Mouse (Mus musculus) megakaryocyte, adult 5-6 weeks (primary cell): ENCODE results near the gene Lpp. TPM values are rescaled to one million over a fixed set of nuclear protein-coding genes. Genes with fewer than 3 reads are reported as not detected.

Experiments used
- ATAC-seq: 2 replicates; pipeline ENCODE4 v1.8.0; 2016; ENCODE audit warnings: mild to moderate bottlenecking, inconsistent platforms; ENCODE audit not compliant: poor library complexity, severe bottlenecking
- total RNA-seq, 2 experiments: library from RNA; stranded (forward) in 1 of 2; stranded (reverse) in 1 of 2; fragments of 153-499, 151-499 nt in 1 of 2; fragments of 221-1000, 200-1000 nt in 1 of 2; gene quantifications; 2 replicates each; pipeline versions ENCODE4 v1.2.3 to v1.2.4; 2015 to 2017

The Lpp gene
- total RNA-seq, 2 experiments from 2014 or later = 3.1 to 5.1 TPM

DNA sequence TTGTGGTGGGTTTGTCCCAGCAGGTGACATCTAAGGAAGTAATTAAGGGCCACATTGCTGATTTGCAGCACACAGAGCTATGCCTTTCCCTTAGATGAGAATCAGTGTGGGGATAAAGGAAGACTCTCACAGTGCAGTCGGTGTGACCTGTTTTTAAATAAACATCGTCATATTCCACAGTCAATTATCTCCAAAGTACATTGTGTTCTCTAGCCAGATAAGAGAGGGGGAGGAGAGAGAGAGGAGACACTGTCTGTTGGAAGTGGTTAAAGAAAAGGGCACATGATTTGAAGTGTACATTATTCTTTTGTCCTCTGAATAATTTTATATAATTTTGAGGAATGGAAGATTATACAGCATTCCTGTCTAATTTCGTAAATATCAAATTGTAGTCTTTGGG, 388.6 kb downstream of the Lpp start:
- ATAC-seq = no peak

DNA sequence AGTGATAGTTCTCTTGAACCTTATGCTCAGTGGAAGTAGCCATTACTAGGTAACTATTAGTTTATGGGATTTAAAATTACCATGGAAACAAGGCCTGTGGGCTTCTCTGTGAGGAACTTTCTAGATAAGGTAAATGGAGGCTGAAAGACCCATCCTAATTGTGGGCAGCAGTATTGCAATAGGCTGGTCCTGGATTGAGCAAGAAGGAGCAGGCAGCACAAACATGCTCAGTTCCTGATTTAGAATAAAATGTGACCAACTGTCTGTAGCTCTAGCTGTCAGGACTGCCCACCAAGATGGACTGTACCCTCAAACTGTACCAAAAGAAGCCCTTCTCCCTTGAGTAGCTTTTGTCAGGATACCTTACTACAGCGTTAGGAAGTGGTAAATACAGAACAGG, 392.3 kb downstream of the Lpp start:
- ATAC-seq = peak; percentile 77

- no peak for ATAC-seq
Observed at GRCm38 (mm10) chr16:24788973-24789372, 395.7 kb downstream of the Lpp start.

DNA sequence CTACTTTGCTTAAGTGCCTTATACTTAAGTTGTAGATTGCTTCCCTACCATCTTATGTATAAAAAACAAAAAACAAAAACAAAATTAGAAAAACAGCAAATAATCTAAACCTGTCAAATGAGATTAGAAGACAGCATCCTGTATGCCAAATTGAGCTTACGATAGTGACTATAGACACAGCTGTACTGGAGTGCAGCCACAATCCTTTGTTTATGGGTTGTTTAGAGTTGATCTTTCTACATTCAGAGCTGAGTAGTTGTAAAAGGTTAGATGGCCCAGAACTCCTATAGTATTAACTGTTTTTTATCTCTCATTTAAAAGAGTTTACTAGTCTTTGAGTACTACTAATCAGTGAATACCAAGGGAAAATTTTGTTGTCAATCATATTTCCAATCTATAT, 398.1 kb downstream of the Lpp start:
- ATAC-seq = no peak

DNA sequence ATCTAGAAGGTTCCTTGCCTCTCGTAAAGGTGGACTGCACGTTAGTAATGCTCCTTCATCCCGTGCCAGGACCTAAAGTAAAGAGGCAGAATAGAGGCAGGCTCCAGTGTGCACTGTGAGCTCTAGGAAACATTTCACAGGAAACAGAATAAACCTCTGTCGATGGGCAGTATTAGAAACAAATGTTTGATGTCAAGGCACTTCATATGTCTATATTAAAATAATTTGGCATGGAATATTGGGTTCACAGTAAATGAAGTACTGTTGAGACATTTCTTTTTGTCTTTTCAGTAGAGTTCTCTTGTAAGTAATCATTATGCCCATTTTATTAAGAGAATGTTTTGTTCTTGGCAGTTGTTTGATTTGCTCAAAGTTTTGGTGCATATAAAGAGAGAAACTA, 398.7 kb downstream of the Lpp start:
- ATAC-seq = no peak

DNA sequence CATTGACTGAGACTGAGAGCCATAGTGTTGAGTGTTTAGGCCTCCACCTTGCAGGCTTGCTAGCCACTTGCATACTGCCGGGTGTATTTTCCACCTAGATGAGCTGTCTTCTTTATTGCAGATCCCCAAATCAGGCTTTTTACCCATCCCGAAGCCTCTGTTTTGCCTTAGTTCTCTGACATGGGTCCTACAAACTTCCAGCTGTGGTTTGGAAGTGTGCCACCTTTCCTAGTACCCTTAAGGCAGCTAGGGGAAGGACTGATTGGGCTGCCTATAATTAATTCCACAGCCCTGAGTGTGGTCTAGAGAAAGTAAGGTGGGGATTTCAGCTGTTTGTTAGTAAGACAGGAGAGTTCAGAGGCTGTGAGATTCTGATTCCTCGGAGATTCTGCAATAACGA, 399.5 kb downstream of the Lpp start:
- ATAC-seq = no peak

GRCm38 (mm10) chr16:24794665-24795064, 401.4 kb downstream of the Lpp start:
- ATAC-seq = no peak

DNA sequence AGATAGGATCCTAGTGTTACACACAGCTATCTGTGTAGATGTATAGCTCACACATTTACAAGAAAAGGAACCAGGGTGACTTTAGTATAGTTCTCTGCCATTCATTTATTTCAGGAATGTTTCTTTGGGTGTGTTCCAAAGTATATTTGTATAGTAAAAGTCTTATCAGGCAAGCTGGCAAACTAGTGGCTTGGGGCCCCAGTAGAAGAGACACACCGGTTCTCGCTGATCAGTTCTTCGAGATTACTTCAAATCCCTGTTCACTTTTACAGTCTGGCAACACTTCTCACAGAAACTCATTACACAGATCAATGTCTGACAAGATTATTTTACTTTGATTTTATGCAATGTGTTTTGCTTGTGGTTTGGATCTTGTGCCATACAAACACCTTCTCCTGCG, 408.0 kb downstream of the Lpp start:
- no peak for ATAC-seq

- no peak for ATAC-seq
Observed at GRCm38 (mm10) chr16:24801780-24802179, 408.5 kb downstream of the Lpp start.

GRCm38 (mm10) chr16:24806093-24806492, 412.8 kb downstream of the Lpp start:
- ATAC-seq = no peak

GRCm38 (mm10) chr16:24807565-24807964, 414.3 kb downstream of the Lpp start:
- ATAC-seq = no peak

DNA sequence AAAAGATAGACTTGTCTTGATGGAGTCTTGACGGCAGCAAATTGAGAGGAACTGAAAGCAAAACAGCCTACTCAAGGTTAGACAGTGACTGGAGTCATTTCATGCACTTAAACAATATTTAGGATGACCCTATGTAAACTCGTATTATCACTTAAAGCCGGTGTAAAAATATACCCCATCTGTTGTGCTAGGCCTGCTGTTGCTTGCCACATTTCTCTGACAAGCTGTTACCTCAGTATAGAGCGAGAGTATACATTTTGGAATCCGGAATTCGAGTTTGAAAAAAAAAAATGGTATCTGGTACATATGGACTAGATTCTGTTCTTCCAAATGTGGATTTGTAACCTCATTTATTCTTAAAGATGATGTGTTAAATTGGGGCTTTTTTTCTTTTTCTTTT, 416.5 kb downstream of the Lpp start:
- no peak for ATAC-seq

DNA sequence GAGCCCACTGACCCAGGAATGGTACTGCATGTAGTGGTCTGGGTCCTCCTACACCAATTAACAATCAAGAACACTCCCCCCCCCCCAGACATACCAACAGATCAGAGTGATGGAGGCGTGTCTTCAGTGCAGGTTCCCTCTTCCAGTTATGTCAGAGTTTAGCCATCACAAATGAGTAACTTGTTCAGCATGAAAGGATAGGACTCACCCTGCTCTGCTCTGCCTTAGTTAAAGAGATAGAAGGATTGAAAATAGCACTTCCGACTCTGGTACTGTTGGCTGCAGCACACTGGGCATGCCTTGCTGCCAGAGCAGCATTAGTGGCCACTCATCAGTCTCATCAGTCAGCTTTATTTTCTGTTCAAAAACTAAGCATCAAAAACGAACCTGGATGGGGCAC, 423.3 kb downstream of the Lpp start:
- ATAC-seq = no peak

DNA sequence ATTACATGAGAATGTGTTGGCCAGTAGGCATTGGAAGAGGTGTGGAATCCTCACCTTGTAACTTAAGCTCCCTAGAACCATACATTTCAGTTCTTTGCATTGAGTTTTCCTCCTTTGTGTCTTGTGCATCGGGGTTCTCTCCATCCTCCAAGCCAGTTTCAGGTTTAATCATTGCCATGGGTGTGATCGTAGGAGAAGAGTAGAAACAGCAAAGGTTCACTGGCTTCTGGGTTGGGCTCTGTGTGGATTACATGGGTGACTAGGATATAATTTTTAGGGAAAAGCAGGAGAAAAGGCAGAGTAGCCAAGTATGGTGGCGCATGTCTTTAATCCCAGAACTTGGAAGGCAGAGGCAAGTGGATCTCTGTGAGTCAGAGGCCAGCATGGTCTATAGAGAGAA, 424.1 kb downstream of the Lpp start:
- no peak for ATAC-seq

- no peak for ATAC-seq
Observed at GRCm38 (mm10) chr16:24819127-24819526, 425.8 kb downstream of the Lpp start.

DNA sequence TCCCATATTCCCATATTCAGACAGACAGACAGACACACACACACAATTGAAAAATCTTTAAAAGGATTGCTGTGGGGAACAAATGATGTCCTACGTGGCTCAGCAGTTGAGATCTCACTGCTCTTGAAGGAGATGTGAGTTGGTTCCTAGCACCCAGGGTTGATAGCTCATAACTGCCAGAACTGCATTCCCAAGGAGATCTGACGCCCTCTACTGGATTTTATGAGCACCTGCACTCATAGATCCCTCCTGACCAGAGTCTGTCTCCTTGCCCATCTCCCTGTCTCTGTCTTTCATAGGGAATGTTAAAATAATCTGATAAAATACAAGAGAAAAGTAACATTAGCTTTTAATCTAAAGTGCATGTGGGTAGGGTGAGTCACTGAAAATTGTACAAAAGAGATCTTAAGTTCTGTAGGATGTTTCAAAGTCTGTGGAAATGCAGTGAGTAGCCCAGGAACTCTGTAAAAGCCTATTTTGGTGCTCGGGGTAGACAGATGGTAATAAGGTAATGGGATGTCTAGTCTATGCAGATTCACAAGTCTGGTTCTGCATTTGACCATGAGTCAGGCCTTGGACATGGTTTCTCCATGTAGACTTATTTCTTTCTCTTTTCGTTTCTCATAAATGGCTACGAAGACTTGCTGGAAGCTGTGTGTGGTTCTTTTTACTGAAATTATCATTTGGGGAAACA, 429.0 kb downstream of the Lpp start:
- ATAC-seq = no peak

DNA sequence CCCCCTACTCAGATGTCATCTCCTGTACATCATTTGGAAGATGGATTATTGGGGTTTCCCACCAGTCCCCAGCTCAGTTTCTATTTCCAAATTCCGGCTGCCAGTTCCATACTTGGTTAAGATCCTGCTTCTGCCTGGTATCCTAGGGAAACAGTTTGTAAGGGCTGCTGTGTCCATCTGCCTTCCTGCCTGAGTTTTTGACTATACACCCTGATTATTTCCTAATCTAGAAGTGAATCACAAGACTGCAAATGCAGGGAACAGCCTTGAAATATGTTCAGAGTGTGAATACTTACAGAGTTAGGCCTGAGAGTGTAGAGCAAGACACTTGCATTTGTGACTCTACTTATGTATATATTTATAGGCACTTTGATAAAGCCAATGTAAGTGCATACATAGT, 429.6 kb downstream of the Lpp start:
- no peak for ATAC-seq

DNA sequence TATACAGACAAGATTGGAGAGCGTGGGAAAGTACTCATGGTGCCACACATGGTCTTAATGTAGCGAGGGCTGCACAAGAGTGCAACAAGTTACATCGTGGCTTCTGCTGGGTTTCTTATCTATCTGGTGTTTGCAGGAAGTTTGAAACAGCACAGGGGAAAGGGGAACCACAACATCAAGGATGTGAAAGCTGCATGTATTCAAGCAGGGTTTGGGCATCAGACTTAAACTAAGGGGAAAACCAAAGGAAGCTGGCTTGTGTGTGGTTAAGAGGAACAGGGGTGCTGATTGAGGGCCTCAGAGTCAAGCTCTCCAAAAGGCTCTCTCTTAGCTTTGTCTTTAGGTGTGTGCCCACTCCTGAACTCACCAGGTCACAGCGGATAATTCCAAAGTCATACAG, 433.1 kb downstream of the Lpp start:
- ATAC-seq = peak; percentile 77

DNA sequence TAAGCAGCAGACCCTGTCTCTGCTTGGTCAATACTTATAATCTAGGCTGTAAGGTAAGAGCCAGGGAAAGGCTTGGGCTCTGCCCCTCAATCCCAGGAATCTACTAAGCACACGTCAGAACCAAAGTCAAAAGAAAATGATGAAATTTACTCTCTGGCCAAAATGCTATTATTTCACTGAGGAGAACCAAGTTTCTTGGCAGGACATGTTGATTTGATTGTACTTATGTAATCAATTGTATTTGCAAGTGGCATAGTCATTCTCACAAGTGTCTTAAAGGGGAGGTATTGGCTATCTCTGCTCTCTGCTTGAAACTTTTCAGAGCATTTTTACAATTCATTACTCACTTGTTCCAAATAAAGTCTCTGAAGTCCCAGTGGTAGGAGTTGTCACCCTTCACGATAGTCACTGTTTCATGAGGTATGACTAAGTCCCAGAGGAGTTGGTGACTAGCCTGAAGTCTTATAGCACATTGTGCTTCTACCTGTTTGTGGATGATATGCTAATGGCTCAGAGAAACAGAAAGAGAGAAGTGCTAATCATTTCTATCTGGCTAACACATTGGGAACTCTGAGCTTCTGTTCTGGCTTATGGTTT, 435.0 kb downstream of the Lpp start:
- no peak for ATAC-seq

GRCm38 (mm10) chr16:24829860-24830259, 436.6 kb downstream of the Lpp start:
- ATAC-seq = no peak

DNA sequence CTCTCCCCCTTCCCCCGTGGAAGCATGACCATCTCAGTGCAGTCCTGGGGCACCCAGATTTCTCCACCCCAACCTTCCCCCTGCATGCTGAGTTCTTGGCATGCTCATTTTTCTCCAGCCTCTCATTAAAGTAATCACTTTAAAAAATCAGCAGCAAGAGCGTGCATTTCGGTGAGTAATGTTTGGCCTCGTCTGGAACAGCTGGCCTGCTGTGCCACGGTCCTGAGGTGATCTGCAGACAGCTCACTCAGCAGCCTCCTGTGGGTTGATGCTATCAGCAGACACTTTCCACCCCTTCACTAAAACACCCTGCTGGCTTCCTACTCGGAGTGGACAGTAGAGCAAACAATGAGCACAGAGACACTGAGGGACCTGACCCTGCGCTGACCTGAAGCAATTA, 437.6 kb downstream of the Lpp start:
- no peak for ATAC-seq

GRCm38 (mm10) chr16:24833221-24833620, 439.9 kb downstream of the Lpp start:
- ATAC-seq = no peak

GRCm38 (mm10) chr16:24834536-24834935, 441.2 kb downstream of the Lpp start:
- no peak for ATAC-seq
